Mouse (Mus musculus): Measurements from ENCODE around the gene Tpo. TPM values are rescaled to one million over a fixed set of nuclear protein-coding genes. Genes with fewer than 3 reads are reported as not detected.

Tpo gene
- polyA plus RNA-seq, 1 experiment from 2014 or later: not detected

DNA sequence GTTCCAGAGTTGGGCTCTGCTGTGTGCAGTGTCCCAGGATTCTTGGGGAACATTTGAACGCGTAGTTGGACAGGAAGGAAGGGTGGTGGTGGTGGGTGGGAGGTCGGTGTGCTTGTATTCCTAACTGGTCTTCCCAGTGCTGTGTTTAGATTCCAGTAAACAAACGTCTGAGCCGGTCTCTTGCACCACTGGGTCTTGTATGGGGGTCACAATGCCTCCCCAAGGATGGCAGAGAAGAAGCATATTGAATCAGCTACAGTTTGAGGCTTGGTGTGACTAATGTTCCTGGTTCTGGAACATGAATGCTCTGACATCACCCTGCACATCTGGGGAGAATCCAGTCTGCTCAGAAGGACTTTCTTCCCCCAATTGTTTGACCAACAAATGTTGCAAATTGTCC is 101.9 kb downstream of the Tpo start:
- Histone ChIP-seq H3K4me3 (no peak overlapping the region), H3K9me3 (replicated peaks) (no peaks in the 10 kb centered on the region), H3K27me3 (ENCODE audit: low read depth, poor library complexity, severe bottlenecking) (no peaks in the 10 kb centered on the region), H3K36me3 (no peaks in the 10 kb centered on the region), H3K4me1 (peaks cover 16% of the 10 kb centered on the region), H3K27ac (replicated peaks) (no peak overlapping the region)
- WGBS: 86% methylated on average over 5 of the region's 5 CpGs
- DNase-seq (ENCODE audit: low spot score): no peak

DNA sequence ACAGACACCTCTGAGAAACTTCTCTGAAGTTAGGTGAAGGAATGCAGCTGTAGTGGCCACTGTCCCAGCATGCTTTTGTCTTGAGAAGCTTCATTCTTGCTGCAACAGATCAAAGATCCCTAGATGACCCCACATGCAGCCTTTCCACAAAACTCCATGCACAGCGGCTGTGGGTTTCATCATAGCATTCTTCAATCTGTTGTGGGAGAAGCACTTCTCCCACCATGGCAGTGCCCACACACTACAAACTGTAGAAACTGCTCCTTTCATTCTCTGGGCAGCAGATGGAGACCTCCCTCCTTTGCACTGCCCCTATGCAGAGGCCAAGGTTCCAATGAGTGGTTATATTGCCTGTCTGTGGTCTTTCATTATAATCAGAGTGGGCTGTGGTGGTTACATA is 103.3 kb downstream of the Tpo start:
- Histone ChIP-seq H3K4me3 (no peak overlapping the region), H3K9me3 (replicated peaks) (no peaks in the 10 kb centered on the region), H3K36me3 (no peaks in the 10 kb centered on the region), H3K4me1 (peaks cover 16% of the 10 kb centered on the region), H3K27ac (replicated peaks) (no peak overlapping the region), H3K27me3 (ENCODE audit: low read depth, poor library complexity, severe bottlenecking) (no peaks in the 10 kb centered on the region)
- no peak for DNase-seq (ENCODE audit: low spot score)
- 87% methylated on average over 1 of the region's 1 CpGs for WGBS

DNA sequence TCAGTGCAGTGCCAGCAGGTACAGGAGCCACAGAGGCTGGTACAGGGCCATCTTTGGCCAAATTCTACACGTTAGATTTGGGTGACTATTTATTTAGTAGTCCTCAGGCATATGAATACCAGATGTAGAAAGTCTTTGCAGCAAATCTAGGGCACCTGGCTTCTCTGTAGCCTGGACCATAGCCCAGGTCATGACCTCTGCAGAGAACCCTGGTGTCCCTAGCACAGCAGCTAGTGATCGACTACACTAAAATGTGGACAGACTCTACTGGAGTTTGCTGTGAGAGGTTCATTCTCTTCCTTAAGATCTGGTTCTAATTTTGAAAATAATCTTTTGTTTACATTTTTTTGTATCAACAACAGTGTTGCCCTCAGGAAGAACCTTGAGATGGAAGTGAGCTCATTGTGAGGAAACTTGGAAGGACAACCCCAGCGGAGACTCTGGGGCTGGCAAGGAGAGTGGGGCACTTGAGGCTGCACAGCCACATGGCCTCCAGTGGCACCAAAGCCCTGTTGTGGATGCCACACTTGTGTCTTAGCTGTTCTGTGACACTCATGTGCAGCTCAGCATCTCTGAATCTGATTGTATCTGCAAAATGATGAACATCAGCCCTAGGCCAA is 104.6 kb downstream of the Tpo start:
- Histone ChIP-seq H3K27me3 (ENCODE audit: low read depth, poor library complexity, severe bottlenecking) (no peaks in the 10 kb centered on the region), H3K36me3 (no peaks in the 10 kb centered on the region), H3K4me3 (no peak overlapping the region), H3K9me3 (replicated peaks) (no peaks in the 10 kb centered on the region), H3K27ac (replicated peaks) (no peak overlapping the region), H3K4me1 (peaks cover 27% of the 10 kb centered on the region)
- WGBS: 83% methylated on average over 3 of the region's 3 CpGs
- DNase-seq (ENCODE audit: low spot score): no peak

DNA sequence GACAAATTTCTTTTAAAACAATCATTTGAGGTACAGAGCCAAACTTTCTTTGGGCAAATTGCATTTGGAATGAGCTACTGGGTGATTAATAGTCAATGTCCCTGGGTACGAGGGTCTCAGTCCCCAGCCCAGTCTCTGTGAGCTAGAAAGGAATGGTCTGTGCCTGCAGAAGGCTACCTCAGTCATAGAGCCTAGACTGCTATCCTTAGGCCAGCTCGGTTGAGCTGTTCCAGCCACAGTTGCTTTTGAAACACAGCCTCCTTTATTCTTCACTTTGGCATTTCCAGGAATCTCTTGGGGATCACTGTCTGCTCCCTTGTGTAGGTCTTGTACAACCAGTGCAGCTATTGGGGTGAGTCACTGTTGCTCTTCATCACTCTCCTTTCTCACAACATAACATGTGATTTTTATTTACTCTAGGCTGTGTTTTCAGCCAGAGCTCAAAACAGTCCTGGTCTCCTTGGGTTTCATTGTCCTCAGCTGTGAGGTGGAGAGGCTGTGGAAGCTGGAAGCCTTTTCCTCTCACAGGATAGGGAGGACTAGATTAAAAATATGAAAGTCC is 108.1 kb downstream of the Tpo start:
- DNase-seq (ENCODE audit: low spot score): no peak
- Histone ChIP-seq H3K36me3 (peaks cover 26% of the 10 kb centered on the region), H3K4me1 (peaks cover 19% of the 10 kb centered on the region), H3K4me3 (no peak overlapping the region), H3K9me3 (replicated peaks) (no peaks in the 10 kb centered on the region), H3K27me3 (ENCODE audit: low read depth, poor library complexity, severe bottlenecking) (no peaks in the 10 kb centered on the region), H3K27ac (replicated peaks) (peak overlapping the region; percentile 70)
- 53% methylated on average over 2 of the region's 2 CpGs for WGBS

DNA sequence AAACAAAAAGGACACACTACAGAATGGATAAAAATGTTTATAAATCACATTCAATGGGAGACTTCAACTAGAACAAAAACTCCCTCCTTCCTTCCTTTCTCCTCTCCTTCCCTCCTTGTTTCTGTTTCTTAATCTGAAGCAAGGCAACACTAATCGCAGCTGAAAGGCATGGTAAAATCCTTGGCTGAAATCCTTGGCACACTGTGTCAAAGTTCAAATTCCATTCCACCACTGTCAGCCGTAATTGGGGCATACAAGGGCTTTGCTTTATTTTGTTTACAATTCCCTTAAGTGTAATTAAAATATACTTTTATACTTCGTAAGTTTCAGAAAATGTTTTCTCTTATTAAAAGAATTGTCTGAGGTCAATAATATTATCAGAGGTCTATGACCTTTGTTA is 108.9 kb downstream of the Tpo start:
- Histone ChIP-seq H3K27ac (replicated peaks) (no peak overlapping the region), H3K36me3 (peaks cover 34% of the 10 kb centered on the region), H3K4me1 (peaks cover 17% of the 10 kb centered on the region), H3K27me3 (ENCODE audit: low read depth, poor library complexity, severe bottlenecking) (no peaks in the 10 kb centered on the region), H3K4me3 (no peak overlapping the region), H3K9me3 (replicated peaks) (no peaks in the 10 kb centered on the region)
- no peak for DNase-seq (ENCODE audit: low spot score)
- 23% methylated on average over 3 of the region's 3 CpGs for WGBS

DNA sequence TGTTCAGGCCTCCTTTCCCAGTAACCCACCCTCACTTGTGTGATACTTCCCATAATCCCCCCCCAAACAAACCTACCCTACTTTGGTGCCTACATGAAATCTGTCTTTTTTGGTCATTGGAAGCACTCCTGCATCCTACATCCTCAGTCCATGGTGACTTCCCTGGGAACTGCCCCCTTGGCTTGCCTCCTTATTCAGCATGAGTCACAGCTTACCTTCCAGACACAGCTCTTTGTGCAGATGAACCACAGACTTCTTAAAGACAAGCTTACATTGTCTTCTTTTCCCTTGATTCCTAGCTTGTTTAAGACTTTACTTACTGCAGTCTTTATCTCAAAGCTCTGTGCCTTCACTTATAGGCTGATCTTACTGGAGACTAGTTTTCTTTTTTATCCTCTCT is 112.0 kb downstream of the Tpo start:
- Histone ChIP-seq H3K27ac (replicated peaks) (no peak overlapping the region), H3K9me3 (replicated peaks) (no peaks in the 10 kb centered on the region), H3K4me3 (no peak overlapping the region), H3K4me1 (peaks cover 17% of the 10 kb centered on the region), H3K36me3 (peaks cover 64% of the 10 kb centered on the region), H3K27me3 (ENCODE audit: low read depth, poor library complexity, severe bottlenecking) (no peaks in the 10 kb centered on the region)
- DNase-seq (ENCODE audit: low spot score): no peak

DNA sequence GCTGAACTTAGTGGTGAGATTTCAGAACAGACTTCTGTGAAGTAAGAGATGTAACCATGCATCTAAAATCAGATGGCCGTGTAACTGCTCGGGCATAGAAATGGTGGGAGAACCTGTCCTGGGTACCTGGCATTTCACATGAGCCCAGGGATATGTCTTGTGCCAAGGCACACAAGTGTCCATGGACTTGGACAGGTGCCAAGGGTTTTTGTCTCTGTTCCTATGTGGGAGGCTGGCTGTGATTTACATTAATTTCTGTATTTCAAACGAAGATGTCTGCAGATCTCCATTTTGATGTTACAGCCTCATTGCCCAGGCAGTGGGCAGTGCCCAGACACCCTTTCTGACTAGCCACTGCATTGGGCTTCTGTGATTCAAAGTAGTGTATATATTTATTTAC is 115.3 kb downstream of the Tpo start:
- peaks cover 91% of the 10 kb centered on the region for H3K36me3 ChIP-seq
- DNase-seq (ENCODE audit: low spot score): no peak
- no peaks in the 10 kb centered on the region for H3K27me3 ChIP-seq (ENCODE audit: low read depth, poor library complexity, severe bottlenecking)
- H3K9me3 ChIP-seq (replicated peaks): no peaks in the 10 kb centered on the region
- 92% methylated on average over 3 of the region's 3 CpGs for WGBS
- H3K4me3 ChIP-seq: no peak overlapping the region
- H3K27ac ChIP-seq (replicated peaks): no peak overlapping the region
- no peaks in the 10 kb centered on the region for H3K4me1 ChIP-seq

DNA sequence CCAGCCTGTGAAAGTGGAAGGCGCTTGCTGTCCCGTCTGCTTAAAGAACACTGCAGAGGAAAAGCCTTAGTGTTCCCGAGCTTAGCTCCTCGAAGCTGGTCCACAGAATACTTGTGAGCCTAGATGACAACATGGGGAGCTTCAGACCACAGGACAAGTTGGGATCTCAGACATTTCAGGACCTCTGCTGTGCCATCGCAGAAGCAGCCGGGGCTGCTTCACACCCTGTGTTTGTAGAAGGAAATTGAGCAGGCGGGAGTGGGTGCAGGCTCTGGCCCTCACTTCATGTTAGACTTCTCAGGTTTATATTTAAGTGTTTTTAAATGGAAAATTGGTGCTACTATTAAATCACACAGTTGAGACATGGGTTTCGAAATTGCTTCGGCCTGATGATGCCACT is 116.9 kb downstream of the Tpo start:
- Histone ChIP-seq H3K4me3 (no peak overlapping the region), H3K36me3 (peaks cover 97% of the 10 kb centered on the region), H3K9me3 (replicated peaks) (no peaks in the 10 kb centered on the region), H3K27ac (replicated peaks) (no peak overlapping the region), H3K27me3 (ENCODE audit: low read depth, poor library complexity, severe bottlenecking) (no peaks in the 10 kb centered on the region), H3K4me1 (no peaks in the 10 kb centered on the region)
- DNase-seq (ENCODE audit: low spot score): no peak
- 90% methylated on average over 9 of the region's 9 CpGs for WGBS

DNA sequence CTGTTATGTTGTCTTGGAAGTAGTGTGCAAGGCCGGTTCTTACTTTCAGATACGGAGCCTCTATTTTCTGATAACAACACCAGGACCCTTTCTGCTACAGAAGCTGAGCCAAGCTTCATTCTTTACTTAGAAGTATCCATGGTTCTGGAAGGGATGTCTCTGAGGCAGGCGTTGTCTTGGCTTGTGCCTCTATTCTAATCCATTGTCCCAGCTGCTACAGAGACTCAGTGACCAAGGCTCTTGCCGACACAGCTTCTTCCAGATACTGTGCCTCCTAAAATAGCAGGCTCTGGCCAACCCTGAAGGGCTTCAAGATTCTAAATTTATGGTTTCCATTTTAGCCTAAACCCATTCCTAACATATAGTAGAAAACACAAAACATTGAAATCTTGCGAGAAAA is 123.7 kb downstream of the Tpo start:
- peaks cover 98% of the 10 kb centered on the region for H3K36me3 ChIP-seq
- WGBS: 89% methylated on average over 5 of the region's 5 CpGs
- H3K4me1 ChIP-seq: peaks cover 13% of the 10 kb centered on the region; the same call in 1 of the 2 replicates
- H3K27me3 ChIP-seq (ENCODE audit: low read depth, poor library complexity, severe bottlenecking): no peaks in the 10 kb centered on the region
- no peak for DNase-seq (ENCODE audit: low spot score)
- H3K4me3 ChIP-seq: no peak overlapping the region
- no peak overlapping the region; the same call in 1 of the 2 replicates for H3K27ac ChIP-seq (replicated peaks)
- no peaks in the 10 kb centered on the region for H3K9me3 ChIP-seq (replicated peaks)

DNA sequence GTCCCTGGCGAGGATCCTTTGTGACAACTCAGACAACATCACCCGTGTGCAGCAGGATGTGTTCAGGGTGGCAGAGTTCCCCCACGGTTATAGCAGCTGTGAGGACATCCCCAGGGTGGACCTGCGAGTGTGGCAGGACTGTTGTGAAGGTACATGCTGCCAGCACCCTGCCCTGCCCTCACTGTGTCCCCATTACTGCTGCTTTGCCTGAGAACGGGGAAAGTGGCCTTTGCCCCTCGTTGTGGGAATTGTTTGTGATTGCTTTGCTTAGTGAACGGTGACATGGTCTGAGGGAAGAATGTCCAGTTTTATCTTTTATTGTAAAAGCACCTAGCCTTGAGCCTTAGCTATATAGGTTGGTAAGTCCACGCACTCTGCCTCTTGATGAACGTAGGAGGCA is 125.8 kb downstream of the Tpo start:
- Histone ChIP-seq H3K4me3 (no peak overlapping the region), H3K27me3 (ENCODE audit: low read depth, poor library complexity, severe bottlenecking) (no peaks in the 10 kb centered on the region), H3K27ac (replicated peaks) (no peak overlapping the region), H3K4me1 (peaks cover 16% of the 10 kb centered on the region; the same call in 1 of the 2 replicates), H3K9me3 (replicated peaks) (no peaks in the 10 kb centered on the region), H3K36me3 (peaks cover 98% of the 10 kb centered on the region)
- DNase-seq (ENCODE audit: low spot score): no peak
- WGBS: 84% methylated on average over 9 of the region's 9 CpGs

Other genes starting within 250 kb of the Tpo start
- 72.5 and 84.4 TPM in 2 replicates for gene Pxdn, start 195.0 kb downstream of the Tpo start, polyA plus RNA-seq (2016; fragmentation: Nextera tagmentation; extraction: Ambion mirVana)
- gene Sntg2, start 240.8 kb upstream of the Tpo start, polyA plus RNA-seq (2016; fragmentation: Nextera tagmentation; extraction: Ambion mirVana): 0.24 and 0.49 TPM in 2 replicates